Comparison of ENCODE assay signal across 9 mouse cellular contexts in the genomic region with DNA sequence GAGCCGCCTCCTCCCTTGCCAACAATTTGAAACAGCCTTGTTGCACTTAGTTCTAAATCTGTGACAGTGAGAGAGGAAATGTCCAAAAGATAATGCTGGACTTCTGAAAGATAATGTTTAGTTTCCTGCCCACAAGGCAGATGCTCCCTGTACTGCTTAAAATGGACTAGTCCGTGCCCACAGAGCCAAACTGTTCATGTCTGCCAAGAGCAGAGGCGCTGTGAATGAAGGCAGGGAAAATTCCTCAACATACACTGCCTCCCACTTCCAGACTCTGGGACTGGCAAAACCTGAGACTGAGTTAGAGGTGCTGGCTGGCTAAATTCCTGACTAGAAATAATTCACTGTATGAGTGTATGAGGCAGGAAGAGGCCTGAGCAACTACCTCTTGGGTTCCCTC. TPM values are rescaled to one million over a fixed set of nuclear protein-coding genes. Genes with fewer than 3 reads are reported as not detected.
DNase-seq lines count a peak whose midpoint lies in the region; ATAC-seq lines count a peak whose summit lies in the region.
"Had no signal": no experiment of that assay in that cellular context is flagged by ENCODE, and none has a peak within 500 bp of the region (broad histone marks: within the 10 kb centered on the region; RNA-seq: fewer than 3 reads in every experiment).

No protein-coding gene starts in this region.

- H3K4me3 ChIP-seq in heart, embryonic 10.5 days = no peak overlapping the region
- peak overlapping the region; percentile 25 for H3K4me3 ChIP-seq in megakaryocyte, embryonic 14.5 days (replicated peaks)

- 0 out of 2 replicates have a peak, but pooled peaks cover 3% of the 10 kb centered on the region for H3K36me3 ChIP-seq in heart, embryonic 10.5 days
- H3K36me3 ChIP-seq in megakaryocyte, embryonic 14.5 days (replicated peaks; ENCODE audit: low read length) = no peaks in the 10 kb centered on the region

- H3K9me3 ChIP-seq in heart, embryonic 10.5 days = no peaks in the 10 kb centered on the region
- H3K9me3 ChIP-seq in megakaryocyte, embryonic 14.5 days = no peaks in the 10 kb centered on the region

- H3K27ac ChIP-seq in heart, embryonic 10.5 days = peak overlapping the region; percentile 74

- WGBS in heart, embryonic 10.5 days = 19% methylated on average over 3 of the region's 3 CpGs

- ATAC-seq in megakaryocyte, adult 5-6 weeks (ENCODE audit: poor library complexity, severe bottlenecking) = no peak

- no peak for DNase-seq in heart, embryonic 10.5 days (ENCODE audit: low spot score)
- DNase-seq in heart, adult 18-20 months = no peak
- DNase-seq in frontal cortex, adult 2 months (ENCODE audit: extremely low spot score in 1 of 2, low spot score in 1 of 2) = peak; percentile 87 to 89
- peak; percentile 80 to 85 for DNase-seq in right cerebral cortex, adult 2 months (ENCODE audit: low spot score in 2 of 2)
- no peak for DNase-seq in ovary, adult 18-20 months (ENCODE audit: low spot score)
- DNase-seq in urinary bladder, postnatal 4 days (ENCODE audit: low spot score in 2 of 2) = no peak
- DNase-seq: lung, adult 2 months had no signal

- H3K4me1 ChIP-seq in heart, embryonic 10.5 days = peaks cover 60% of the 10 kb centered on the region
- H3K4me1 ChIP-seq in megakaryocyte, embryonic 14.5 days = peaks cover 48% of the 10 kb centered on the region

- H3K27me3 ChIP-seq in heart, embryonic 10.5 days (ENCODE audit: insufficient read depth, poor library complexity, severe bottlenecking) = no peaks in the 10 kb centered on the region
- H3K27me3 ChIP-seq in megakaryocyte, embryonic 14.5 days (replicated peaks) = peaks cover 7% of the 10 kb centered on the region

RNA-seq across cellular contexts. Expression of gene Fam171a1, which starts 58.6 kb away (rescaled TPM):
- 34.0 and 35.3 TPM in 2 replicates for polyA plus RNA-seq in heart, embryonic 10.5 days (2016; fragmentation: Nextera tagmentation; extraction: Ambion mirVana)
- 10 to 100 TPM; 12.0 to 13.2 TPM for total RNA-seq in heart, adult 18-20 months (2021)
- polyA plus RNA-seq in megakaryocyte, embryonic 14.5 days (2012; ENCODE audit: insufficient read depth, low replicate concordance) = 2.1 TPM in 1 of 2 replicates, not detected in the other
- 0.16 and 0.36 TPM in 2 replicates for total RNA-seq in megakaryocyte, adult 5-6 weeks (2015)
- 0.29 and 0.49 TPM in 2 replicates for total RNA-seq in megakaryocyte, adult 5-6 weeks (2017)
- 45.9 and 52.3 TPM in 2 replicates for polyA plus RNA-seq in frontal cortex, adult 2 months (2012; rRNA removed)

Comparison
In these comparisons a context has a peak if more than half of its experiments do, and no peak if none do; other contexts are left out.
1. DNase-seq: peak in frontal cortex, adult 2 months (2 of 2) and right cerebral cortex, adult 2 months (2 of 2); none in heart, embryonic 10.5 days (single experiment), heart, adult 18-20 months (0 of 2), ovary, adult 18-20 months (single experiment) and urinary bladder, postnatal 4 days (0 of 2).
2. RNA of gene Fam171a1, which starts 58.6 kb away (polyA plus RNA-seq): 45.9 to 52.3 TPM in frontal cortex, adult 2 months and 34.0 to 35.3 TPM in heart, embryonic 10.5 days; 2.1 TPM in megakaryocyte, embryonic 14.5 days; every median in the first group is over 10 times any median in the second.